Comparison of ENCODE assay signal across 8 mouse cellular contexts in the genomic region with DNA sequence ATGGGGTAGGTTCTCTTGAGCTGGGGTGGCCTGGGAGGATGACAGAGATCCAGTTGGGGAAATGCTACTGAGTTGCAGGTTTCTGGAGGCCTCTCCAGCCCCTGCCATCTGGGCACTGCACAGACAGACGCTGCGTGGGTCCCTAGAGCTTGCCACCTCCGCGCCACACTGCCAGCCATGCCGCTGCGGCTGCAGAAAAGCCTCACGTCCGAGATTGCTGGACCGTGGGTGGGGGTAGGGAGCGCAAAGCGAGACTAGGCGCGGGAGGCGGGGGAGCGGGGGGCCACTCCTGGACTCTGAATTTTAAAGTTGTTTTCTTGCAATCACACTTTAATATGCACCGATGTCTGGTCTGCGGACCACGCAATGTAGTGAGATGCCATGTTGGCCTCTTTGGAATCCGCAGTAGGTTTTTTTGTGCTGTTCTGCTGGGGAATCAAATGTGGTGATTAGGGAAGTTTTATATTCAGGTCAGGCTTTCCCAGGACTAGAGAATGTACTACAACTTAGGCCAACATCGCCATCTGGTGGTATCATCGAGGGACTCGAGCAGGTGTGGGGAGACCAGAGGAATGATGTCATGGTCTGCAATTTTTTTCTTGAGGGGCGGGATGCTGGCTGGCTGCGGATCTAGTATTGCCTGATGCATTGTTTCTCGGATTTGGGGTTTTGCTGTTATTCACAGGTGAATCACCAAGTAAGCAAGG. TPM values are rescaled to one million over a fixed set of nuclear protein-coding genes. Genes with fewer than 3 reads are reported as not detected.
A peak's percentile ranks its signal among the peaks of the same experiment; 100 is the strongest.
DNase-seq lines count a peak whose midpoint lies in the region; TF ChIP-seq lines count a peak whose summit lies in the region.

No protein-coding gene starts in this region.

- peak; percentile 85 for TF ChIP-seq CTCF in left cerebral cortex, adult 2 months (IDR thresholded peaks at IDR 0.05)

- H3K79me2 ChIP-seq in macrophage (ENCODE audit: inconsistent target) = no peaks in the 10 kb centered on the region

- H3K36me3 ChIP-seq in macrophage (ENCODE audit: inconsistent target) = no peaks in the 10 kb centered on the region

- intact Hi-C loops in left cerebral cortex, adult 2 months (cut with DNase I) = loop anchor here (1.0 to 10.0 kb wide), 13 partner anchors 115 to 1294 kb away; no protein-coding TSS in a partner anchor

- DNase-seq in WW6 (ENCODE audit: low read depth, low spot score) = peak; percentile 71
- peak; percentile 87 to 95 for DNase-seq in cerebellum, postnatal 4 days (ENCODE audit: low spot score in 2 of 2)
- DNase-seq in gastrocnemius, postnatal 10 days = peak; percentile 87
- DNase-seq in hindlimb bud, embryonic 11.5 days (ENCODE audit: extremely low spot score, low read depth, low spot score) = peak; percentile 98
- DNase-seq in left cerebral cortex, adult 2 months (ENCODE audit: extremely low spot score in 1 of 2, low spot score in 2 of 2) = peak; percentile 91 to 92
- peak; percentile 91 for DNase-seq in retina, postnatal 7 days (ENCODE audit: low read depth, low spot score)
- DNase-seq in urinary bladder, adult 18-20 months (ENCODE audit: low spot score in 2 of 2) = peak; percentile 65 to 81

- peak overlapping the region; percentile 83 for H3K27ac ChIP-seq in left cerebral cortex, adult 2 months
- H3K27ac ChIP-seq in macrophage = peak overlapping the region; percentile 19; the same call in 1 of the 2 replicates

- WGBS in macrophage (ENCODE audit: missing documents) = 11% methylated on average over 19 of the region's 25 CpGs

- H3K4me3 ChIP-seq in left cerebral cortex, adult 2 months = peak overlapping the region; percentile 41
- H3K4me3 ChIP-seq in macrophage (ENCODE audit: inconsistent target) = no peak overlapping the region

RNA-seq across cellular contexts. Expression of a gene that starts 32.6 kb away (rescaled TPM):
- 1 to 10 TPM; 1.3 to 2.3 TPM for total RNA-seq in gastrocnemius, postnatal 10 days (2021)
- 1 to 10 TPM; 8.5 to 8.7 TPM for total RNA-seq in left cerebral cortex, adult 2 months (2021)
- total RNA-seq in macrophage (2018; cell fraction: chromatin; rRNA removed) = 100 to 1,000 TPM in 9 of 26 experiments, 10 to 100 TPM in 16, 1 to 10 TPM in 1; 10.0 to 200 (median 76.7) TPM
- 100 to 1,000 TPM; 133 to 424 (median 221) TPM for total RNA-seq in macrophage (2018; cell fraction: cytosol; rRNA removed)
- 100 to 1,000 TPM in 16 of 26 experiments, 10 to 100 TPM in 10; 43.3 to 294 (median 128) TPM for total RNA-seq in macrophage (2018; cell fraction: nucleus; rRNA removed)
- polyA plus RNA-seq in macrophage (2018) = 192 to 352 TPM (median 335 TPM) in 3 replicates
